Mouse (Mus musculus): ENCODE measurements at regions not wholly inside any gene's neighbourhood (a gene's known extent, or its start where the extent isn't known, plus 50 kb on each side); places are given as distances from the start of the nearest gene placed in this dataset.
A peak's percentile ranks its signal among the peaks of the same experiment; 100 is the strongest.
"Not testable (repeated sequence)": the region's sequence is repeated elsewhere in the genome, so short reads cannot be mapped to it uniquely, and the experiment has no call there.

DNA sequence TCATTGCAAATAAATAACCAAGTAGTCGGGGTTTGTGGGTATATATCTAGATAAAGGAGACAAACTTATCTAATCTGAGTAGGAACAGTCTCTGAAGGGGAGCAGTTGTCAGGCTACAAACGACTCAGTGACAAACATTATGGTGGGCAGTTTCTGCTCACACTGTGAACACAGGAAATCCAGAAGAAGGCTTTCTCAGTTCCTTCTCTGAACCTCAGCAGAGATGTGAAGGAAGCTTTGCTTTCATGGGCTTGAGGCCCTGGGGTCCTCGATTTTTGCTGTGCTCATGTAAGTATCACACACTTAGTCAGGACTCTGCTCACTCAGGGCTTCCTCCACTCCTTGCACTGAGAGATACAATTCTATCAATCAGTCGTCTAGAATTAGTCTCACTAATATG is 994.7 kb upstream of the Foxg1 start:
- no peak for DNase-seq

DNA sequence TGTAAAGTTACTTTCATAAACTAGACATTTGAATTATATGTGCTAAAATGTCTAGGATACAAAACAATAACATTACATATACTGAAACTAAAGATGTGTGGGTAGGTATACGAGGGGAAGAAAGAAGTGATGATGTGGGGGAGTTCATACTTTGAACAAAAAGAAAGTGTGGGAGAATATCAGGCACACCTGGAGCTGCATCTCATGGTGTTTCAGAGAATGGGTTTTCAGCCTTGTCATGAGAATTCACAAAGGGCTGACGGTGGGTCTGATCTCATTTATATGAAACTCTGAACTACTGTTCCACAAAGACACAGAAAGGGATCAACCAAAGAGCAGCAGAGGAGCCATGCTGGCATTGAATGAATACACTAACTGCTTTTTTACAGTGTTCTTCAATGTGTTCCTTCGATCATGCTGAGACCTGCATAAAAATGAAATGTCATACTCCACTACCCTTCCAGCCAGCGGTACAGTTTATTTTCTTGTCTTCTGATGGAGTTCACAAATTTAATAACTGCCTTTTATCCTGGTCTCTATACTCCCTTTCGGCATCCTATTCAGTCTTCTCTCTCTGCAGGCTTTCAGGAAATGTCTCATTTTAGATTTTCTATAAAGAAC is 994.2 kb upstream of the Foxg1 start:
- no peak for DNase-seq

- DNase-seq, result no peak
Observed at GRCm38 (mm10) chr12:48391008-48391407, 991.5 kb upstream of the Foxg1 start.

DNA sequence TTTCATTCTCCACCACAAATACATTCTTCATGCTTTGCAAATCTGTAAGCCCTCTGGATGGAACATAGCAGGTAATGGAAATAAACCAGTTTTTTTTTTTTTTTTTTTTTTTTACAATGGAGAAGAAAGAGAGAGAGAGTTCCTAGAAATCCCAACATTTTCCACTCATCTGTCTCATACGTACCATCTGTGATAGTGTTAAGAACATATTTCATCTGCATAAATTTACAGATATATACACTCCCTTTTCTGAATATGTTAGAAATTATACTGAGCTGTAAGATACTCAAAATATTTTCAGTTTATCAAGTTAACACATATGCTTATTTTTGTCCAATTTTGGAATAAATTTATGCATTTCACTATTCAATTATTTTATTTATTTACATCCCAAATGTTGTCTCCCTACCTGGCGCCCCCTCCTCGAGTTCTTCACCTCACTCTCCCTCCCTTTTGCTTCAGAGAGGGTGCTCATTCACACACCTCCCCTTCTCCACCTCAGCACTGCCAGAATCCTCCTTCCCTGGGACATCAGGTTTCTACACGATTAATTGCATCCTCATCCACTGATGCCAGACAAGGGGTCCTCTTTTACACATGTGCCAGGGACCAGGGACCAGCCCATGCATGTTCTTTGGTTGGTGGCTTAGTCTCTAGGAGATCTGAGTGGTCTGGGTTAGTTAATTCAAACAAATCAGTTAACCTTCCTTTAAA is 943.0 kb upstream of the Foxg1 start:
- DNase-seq, result no peak

DNA sequence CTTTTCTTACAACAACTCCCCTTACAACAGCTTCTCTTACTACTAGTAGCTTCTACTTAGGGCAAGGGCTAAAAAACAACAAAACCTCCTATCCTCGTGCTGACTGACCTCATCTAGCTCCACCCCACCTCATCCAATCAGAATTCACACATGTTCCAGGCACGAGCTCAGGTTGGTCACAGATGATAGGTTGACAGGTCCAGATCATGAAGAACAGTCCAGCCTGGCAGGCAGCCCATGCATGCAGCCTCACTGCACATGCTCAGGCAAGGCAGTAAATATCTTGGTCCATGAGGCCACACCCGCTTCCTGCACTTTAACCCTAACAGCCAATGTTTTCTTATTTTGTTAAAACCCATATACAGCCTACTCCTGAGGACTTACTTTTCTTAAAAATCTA is 933.7 kb upstream of the Foxg1 start:
- DNase-seq, result not testable (repeated sequence)

- no peak for DNase-seq
Observed at GRCm38 (mm10) chr12:48462392-48462791, 920.1 kb upstream of the Foxg1 start.

GRCm38 (mm10) chr12:48500735-48501134 is 881.7 kb upstream of the Foxg1 start:
- no peak for DNase-seq

- DNase-seq, result no peak
Observed at GRCm38 (mm10) chr12:48511594-48511993, 870.9 kb upstream of the Foxg1 start.

DNA sequence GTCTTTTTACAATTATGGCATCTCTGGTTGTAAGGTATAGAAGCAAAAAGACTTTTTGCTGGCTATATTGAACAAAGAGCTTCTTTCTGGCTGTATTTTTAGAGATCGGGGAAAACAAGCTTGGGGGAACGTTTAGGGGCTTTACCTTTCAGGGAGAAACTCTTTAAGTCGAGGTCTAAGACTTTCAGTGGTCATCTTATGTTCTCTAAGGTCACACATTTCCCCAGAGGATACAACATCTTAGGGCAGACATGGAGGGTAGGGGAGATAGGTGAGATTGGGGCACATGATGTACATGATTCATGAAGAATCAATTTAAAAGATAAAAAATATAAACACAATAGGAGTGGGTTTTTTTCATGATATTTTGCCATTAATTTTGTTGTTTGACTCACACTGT is 870.2 kb upstream of the Foxg1 start:
- no peak for DNase-seq

DNA sequence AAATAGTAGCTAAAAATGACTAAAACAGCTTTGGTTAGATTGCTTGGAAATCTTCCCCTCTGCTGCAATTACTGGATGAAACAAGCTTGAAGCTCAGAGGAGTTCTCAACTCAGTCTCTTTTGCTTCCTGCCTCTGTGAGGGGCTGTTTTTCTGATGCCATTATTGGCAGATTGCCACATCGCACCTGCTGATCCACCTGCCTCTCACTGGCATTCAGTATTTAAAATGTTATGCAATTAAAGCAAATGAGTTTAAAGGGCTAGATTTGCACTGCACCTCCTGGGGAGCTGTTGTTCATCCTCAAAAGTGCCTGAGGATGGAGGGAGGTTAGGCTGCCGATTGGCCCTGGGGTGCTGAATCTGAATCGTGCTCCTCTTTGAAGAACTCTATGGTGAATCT is 860.5 kb upstream of the Foxg1 start:
- DNase-seq, result no peak

DNA sequence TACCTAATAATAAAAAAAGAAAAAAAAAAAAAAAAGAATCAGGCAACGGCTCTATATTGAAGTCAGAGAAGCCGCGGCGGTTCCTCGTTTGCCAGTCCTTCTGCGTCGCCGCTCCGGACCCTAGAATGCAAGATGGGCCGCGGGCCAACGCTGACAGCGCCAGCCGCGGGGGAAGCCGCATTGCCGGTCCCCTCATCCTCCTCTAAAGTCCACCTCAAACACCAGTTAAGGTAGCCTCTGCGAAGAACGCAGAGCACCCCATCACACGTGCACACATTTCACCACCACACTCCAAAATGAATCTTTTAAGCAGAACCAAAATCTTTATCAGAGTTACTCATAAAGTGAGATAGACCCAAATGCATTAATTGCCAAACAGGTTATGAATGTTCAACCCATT is 822.8 kb upstream of the Foxg1 start:
- not testable (repeated sequence) for DNase-seq

DNA sequence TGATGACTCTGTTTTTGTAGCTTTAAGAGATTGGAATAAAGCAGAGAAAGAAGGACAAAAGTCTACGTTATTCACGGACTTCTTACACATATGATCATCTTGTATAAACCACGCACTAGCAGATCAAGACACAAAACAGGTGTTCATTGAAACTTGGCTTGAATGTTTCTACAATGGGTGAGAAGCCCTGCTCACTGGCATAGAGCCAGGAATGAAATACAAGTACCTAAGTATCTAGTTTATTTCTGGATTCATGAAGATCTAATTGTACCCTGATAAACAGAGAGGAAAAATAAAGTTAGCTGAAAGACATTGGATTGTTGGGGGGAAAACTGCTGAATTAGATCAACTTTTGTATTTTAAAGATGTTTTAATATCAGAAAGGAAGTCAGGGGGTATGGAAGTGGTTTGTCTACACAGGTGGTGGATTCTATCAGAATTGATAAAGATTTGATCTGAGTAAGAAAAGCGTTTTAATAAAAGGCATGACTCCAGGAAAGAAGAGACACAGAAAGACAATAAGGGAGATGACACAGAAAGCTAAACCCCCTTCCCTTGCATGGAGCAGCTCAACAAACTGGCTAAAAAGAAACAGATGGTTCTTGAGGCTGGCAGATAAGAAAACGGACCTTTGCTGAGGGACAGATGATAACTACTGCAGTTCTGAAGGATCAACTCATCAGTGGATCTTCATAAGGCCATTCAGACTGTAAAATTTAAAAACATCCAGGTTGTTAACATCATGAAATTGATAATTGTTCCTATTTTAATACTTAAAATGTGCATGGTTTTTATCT is 777.9 kb upstream of the Foxg1 start:
- no peak for DNase-seq

DNA sequence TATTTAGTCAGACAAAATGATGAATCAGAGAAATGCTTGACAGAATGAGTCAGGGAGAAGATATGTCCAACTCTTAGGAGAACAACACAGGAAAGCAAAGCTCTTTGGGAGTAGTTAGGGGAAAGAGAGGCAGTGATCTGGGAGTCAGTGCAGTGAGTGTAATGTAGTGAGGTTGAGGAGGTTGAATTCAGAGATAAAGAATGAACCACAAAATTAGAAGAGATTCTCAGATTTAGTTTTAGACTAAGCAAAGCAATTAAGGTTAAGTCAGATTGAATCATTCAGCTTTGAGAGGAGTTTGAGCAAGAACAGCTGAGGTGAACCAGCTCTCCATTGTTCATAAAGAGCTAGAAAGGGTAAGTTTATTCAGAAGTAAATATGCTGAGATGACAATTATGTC is 777.0 kb upstream of the Foxg1 start:
- DNase-seq, result no peak

DNA sequence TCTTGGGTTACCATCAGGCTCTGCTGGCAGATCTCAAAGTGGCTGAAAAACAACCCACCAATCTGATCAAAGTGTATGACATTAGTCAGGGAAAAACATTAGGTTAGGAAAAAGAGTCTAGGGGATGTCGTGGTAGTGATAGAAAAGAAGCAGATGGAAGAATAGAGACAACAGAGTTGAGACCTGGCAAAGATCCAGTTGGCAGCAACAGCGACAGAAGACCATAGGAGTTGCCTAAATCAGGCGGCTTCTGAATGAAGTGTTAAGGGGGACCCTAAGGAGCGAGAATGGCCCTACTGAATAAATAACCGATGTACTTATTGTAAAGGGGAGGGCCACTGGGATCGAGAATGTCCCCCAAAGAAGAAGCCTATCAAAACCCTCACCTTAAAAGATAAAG is 773.1 kb upstream of the Foxg1 start:
- DNase-seq, result no peak

DNA sequence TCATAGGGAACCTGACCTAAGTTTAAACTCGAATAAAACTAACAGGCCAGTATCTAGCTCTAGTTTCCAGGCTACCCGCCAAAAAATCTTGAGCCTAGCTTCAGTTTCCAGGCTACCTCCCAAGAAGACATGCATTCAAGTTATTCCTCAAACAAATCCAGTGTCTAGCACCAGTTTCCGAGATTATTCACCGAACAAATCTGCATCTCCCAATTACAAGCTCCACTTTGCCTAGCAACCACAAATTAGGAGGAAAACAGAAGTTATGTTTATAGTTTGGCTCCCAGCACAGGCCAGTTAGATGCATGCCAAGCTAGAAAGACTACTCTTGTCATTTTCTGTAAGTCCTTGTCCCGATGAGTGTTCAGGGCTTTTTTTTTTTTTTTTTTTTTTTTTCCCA is 770.4 kb upstream of the Foxg1 start:
- peak; percentile 0 for DNase-seq

DNA sequence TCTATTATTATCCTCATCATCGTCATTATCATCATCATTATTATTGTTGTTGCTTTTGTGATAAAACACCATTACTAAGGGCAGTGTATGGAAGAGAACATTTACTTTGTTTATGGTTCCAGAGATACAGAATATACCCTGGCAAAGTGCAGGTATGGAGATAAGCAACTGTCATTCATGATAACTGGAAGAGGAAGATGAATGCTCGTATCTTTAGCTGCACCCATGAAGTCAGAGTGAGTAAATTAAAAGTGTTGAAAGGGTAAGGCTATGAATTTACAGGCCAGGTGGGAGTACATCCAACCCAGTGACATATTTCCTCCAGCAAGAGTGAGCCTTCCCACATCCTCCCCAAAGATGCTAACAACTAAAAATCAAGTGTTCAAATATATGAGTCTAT is 766.1 kb upstream of the Foxg1 start:
- no peak for DNase-seq

DNA sequence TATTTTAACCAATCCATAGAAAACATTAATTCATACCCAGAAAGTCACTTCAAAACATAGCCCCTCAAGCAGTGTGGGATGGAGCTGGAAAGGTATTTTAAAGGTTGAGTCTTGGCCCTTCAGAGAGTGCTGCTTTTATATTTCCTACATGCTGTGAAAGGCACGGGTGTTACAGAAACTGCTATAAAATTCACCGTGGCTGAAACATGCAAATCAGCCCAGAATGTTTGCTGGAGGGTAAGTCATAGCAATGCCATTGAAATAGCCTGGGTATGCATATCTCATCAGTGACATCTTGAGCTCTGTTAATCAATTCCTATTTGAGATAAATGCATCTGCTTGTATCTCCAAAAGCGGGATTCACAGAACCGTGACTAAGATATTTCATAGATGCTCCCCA is 748.9 kb upstream of the Foxg1 start:
- DNase-seq, result no peak

DNA sequence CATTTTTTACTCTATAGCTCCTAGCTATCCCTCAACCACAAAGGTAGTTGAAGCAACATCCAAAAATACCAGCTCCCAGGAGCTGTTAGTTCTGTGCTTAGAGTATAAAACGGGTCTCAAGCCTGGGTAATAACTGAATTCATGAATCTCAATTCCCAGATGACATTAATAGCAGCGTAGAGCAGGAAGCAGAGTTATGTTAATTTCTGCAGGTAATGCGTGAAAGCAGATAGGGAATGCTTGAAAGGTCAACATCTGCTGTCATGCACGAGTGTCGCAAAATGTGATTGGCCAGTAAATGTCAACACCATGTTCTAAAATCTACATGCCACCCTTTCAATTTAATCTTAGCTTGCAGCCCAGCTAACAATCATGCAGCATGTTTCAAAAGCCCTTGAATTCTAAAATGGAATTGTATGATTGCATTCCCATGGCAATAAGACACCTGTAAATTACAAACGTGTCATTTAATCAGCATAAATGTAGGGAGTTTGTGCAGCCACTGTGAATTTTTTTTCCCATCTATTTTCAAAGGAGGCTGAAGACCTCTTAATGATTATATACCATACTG is 747.7 kb upstream of the Foxg1 start:
- no peak for DNase-seq

DNA sequence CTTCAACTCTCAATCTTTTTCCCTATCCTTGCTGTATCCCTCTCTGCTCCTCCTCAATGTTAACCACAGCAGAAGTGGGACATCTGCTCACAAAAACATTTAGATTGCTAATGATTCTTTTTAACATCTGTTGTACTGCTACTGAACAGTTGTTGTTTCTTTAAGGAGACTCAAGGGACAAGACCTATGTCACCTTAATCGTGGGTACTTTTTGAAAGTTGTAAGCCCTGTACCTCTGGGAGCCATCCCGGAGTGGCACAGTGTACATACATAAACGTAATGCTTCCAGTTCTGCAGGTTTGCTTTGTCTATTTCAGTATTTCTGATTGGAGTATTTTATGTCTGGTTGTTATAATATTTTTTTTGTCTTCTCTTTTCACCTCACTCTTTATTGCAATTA is 740.5 kb upstream of the Foxg1 start:
- DNase-seq, result no peak

- DNase-seq, result no peak
Observed at GRCm38 (mm10) chr12:48645135-48645534, 737.3 kb upstream of the Foxg1 start.

GRCm38 (mm10) chr12:48645910-48646309 is 736.5 kb upstream of the Foxg1 start:
- no peak for DNase-seq

GRCm38 (mm10) chr12:48675176-48675575 is 707.3 kb upstream of the Foxg1 start:
- DNase-seq, result no peak

GRCm38 (mm10) chr12:48680957-48681356 is 701.5 kb upstream of the Foxg1 start:
- peak; percentile 14 for DNase-seq

GRCm38 (mm10) chr12:48705963-48706362 is 676.5 kb upstream of the Foxg1 start:
- DNase-seq, result no peak

Data from right cerebral cortex, adult 18-20 months (tissue).